Mouse (Mus musculus) urinary bladder, postnatal 36 days (tissue): ENCODE results near the gene Slc25a34.
A peak's percentile ranks its signal among the peaks of the same experiment; 100 is the strongest.

Source experiments
- DNase-seq, 2 experiments: peaks; one replicate each; pipeline ENCODE4 v3.0.0; 2022; ENCODE audit warnings: low spot score in 2 of 2, mixed read lengths in 1 of 2

Slc25a34 gene

DNA sequence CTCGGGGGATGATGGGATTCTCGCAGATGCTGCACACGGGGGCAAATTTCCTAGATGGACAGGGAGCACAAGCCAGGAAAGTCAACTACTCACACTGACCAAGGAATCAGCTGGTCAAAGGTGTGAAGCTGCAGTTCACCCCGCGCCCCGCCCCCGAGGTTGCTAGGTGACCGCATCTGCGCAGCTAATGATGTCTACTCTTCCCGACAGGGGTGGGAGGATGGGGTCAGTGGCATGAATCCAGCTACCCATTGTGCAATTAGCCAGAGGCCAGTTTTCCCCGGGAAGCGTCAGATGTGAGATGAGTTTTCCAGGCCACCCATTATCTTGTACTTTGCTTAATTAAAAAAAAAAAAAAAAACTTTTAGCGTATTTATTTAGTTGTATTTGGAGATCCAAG lies 42.6 kb downstream of the Slc25a34 start:
- no peak for DNase-seq

DNA sequence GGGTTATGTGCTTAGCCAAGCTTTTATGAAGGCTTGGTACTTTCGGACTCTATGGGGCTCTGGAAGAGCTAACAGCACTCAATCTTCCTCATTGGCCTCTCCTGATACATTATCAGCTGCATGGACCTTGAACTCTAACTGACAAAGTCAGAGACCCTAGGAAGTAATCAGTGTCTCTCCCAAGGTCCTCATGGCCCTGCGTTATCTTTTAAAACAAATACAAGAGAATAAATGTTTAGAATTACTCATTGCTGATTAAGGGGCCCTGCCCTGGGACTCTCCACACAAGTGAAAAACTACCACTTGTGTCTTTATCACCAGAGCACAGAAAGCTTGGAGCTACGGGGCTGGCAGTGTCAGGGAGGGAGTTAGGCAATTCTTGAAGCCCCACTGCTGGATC lies 44.8 kb downstream of the Slc25a34 start:
- DNase-seq, result no peak

DNA sequence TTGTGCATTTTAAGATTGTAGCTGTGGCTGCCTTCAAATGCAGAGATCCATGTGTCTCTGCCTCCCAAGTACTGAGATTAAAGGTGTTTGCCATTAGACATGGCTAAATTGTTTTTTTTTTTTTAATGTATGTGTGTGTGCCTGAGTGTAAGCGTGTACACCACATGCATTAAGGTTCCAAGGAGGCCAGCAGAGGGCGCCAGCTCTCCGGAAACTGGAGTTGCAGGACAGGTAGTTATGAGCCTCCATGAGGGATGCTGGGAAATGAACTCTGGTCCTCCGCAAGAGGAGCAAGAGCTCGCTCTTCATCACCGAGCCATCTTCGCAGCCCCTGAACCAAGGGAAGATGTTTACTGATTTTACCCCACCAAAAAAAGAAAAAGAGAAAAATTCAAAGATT lies 46.7 kb downstream of the Slc25a34 start:
- no peak for DNase-seq

- DNase-seq, result no peak
Observed at GRCm38 (mm10) chr4:141576404-141576803, 47.2 kb downstream of the Slc25a34 start.

DNA sequence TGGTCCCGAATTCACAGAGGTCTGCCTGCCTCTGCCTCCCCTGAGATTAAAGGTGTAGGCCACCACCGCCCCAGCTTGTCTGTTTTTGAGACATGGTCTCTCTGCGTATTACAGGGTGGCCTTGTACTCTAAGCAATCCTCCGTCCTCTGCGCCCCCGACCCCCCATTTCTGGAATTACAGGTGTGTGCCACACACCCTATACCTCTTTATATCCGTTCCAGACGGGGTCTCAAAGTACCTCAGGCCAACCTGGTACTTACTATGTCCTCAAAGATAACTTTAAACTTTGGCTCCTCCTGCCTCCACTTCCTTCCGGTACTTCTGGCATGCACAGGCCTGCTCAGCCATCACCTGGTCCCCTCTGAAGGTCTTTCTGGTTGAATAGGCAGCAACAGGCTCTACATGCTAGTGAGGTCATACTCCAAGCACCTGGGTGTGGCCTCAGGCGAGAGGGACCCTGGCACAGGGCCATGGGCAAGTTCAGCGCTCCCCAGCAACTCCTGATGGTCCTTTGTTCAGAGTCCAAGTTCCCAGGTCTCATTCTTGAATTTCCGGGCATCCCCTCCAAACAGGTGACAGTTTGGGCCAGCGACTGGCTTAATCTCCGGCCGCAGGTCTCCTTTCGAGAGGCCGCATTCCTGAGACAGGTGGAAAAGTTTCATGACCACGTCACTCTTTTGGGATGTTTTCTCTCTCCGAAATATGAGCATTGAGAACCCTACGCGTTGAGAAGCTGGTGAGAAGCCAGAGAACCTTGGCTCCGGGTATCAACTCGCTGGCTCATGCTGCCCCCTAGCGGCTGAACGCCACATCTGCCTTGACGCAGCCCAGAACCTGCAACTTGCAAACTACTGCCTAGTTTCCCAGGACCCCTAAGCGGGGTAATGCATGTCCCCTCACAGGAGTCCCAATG lies 48.6 kb downstream of the Slc25a34 start:
- peak; percentile 76 to 86 for DNase-seq

DNA sequence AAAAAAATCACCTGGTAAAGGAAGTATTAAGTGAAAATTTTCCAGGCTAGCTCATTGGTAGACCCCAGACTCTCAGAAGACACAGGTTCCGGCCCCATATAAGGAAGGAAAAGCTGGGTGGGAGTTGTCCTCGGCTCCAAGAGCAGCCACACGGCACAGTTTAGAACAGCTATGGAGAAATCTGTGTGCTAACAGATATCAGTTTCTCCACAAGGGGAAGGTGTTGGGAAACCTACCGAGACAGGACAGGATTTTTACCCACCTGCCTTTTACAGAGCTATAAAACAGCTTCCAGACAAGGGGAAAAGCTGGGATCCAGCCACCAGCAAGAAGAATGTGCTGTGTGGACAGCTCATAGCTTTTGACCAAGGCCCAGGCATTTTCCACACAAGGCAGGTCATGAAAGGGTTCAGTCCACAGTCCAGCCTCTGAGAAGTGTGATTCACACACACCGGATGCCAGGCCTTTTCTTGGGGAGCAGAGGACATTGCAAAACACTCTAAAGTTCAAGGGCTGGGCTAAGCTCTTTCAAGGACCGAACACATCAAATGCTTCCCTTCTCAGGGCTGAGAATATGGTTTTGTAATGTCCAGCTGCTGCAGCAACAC lies 50.2 kb downstream of the Slc25a34 start:
- DNase-seq, result peak; percentile 63 to 70

DNA sequence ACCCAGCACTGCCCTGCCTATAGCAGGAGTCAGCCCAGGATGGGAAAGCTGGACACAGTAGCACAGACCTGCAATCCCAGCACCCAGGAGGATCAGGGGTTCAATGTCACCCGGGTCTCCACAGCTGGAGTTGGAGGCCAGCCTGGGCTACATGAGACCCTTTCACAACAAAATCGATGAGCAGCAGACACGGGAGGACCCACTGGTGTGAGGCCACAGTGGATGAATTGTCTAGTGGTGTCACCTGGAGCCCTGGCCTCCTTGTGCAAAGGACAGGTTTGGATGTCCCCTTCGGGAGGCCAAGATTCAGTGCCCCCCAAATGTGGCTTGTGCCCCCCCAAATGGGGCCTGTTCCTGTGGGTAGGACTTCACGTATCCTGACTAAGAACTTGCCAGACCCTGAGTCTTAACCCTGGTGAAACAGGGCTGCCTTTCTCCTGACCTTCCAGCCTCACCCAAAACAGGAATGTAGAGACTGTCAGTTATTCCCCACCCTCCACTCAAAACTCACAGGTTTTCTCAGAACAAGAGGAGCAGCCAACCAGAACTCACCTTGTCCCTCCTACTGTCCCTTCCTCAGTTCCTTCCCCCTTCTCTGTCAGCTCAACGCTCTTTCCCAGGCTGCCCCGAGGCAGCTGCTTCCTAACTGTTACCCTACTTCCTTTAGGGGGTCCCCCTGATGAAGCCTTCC lies 50.8 kb downstream of the Slc25a34 start:
- no peak for DNase-seq

DNA sequence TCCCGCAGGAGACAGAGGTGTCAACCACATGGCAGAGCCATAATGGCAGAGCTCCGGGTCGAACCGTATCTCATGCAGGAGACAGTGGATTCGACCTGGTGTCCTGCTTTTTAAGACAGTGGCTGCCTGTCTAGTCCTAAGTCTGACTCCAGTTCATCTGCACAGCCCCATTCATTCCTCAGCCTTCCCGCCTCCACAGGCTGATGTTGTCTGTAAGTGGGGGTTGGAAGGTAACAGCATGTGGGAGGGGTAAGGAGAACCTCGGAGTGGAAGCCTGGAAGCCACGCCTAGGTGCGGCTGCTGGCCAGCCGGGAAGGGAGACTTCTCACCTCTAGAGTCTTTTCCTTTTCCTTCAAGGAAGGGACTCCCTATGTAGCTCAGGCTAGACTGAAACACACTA lies 51.7 kb downstream of the Slc25a34 start:
- DNase-seq, result no peak

DNA sequence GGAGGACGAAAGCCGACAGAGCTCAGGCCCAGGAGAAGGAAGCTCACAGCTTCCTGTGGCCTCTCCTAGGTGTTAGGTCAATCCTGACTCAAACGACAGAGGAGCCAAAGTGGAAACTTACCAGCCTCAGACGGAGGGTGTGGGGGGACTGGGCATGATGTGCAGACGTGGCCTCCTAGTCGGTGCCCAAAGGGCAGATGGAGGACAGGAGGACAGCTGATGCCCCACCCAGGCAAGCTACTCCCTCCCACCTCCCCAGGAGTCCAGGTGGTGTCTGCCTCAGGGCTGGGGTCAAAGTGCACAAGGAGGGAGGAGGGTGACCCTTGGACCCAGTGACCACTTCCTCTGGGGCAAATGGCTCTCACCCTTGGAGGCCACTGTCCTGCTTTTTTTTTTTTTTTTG lies 52.3 kb downstream of the Slc25a34 start:
- DNase-seq, result no peak

- no peak for DNase-seq
Observed at GRCm38 (mm10) chr4:141570821-141571220, 52.8 kb downstream of the Slc25a34 start.

DNA sequence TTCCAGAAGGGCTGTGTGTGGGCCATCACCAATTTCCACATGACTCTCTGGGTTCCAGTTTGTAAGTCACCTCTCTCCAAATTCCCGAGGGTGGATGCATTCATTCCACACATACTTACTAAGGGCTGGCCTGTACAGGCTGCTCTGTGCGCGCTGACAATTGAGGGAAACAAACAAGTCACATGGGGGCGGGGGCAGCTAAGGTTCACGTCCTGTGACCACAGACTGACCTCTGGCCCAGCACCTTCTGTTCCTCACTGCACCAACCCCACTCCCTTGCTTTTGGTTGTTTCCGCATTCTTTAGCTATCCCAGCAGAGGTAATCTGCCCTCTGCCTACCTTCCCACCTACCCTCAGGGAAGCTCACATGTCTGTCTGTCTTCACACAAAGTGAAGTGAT lies 53.6 kb downstream of the Slc25a34 start:
- DNase-seq, result peak in 1 of 2 experiments; percentile 51

- no peak for DNase-seq
Observed at GRCm38 (mm10) chr4:141568966-141569365, 54.7 kb downstream of the Slc25a34 start.
